Mouse (Mus musculus) bone marrow macrophage, adult 2 months (primary cell): ENCODE results near the gene Grifin.

Source experiments
- CTCF ChIP-seq: IDR thresholded peaks from 2 replicates; pipeline ENCODE4 v1.5.1; 2012; ENCODE audit warnings: low read depth, mild to moderate bottlenecking, low read length, moderate library complexity
- POLR2A ChIP-seq: IDR thresholded peaks from 2 replicates; pipeline ENCODE4 v1.6.1; 2012; ENCODE audit warnings: mild to moderate bottlenecking, low read depth, low read length, borderline replicate concordance

DNA sequence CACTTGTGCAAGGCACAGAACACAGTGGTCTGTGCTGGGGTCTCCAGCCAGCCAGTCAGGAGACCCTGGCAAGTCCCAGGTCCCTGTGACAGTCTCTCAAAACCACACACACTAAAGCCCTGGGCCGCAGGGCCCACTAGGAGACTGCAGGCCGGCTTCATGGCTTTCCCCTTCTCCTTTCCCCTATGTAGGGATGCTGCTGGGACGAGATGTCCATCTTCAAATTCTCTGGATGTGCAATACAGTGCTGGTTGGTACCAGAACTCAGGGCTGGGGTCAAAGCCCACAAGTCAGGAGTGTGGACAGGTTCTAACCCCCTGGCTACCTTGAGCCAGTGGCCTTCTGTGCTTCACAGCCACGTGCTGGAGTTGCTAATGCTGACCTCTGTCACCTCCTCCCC lies 1.4 kb upstream of the Grifin start:
- no peak for TF ChIP-seq POLR2A
- TF ChIP-seq CTCF = no peak
